Mouse (Mus musculus): ENCODE data around the gene Gsta1. TPM values are rescaled to one million over a fixed set of nuclear protein-coding genes. Genes with fewer than 3 reads are reported as not detected.
"Not testable (repeated sequence)": the region's sequence is repeated elsewhere in the genome, so short reads cannot be mapped to it uniquely, and the experiment has no call there.

Gsta1 gene
- not detected in 2 replicates for polyA plus RNA-seq (2012; ENCODE audit: insufficient read depth, insufficient read length, low replicate concordance, missing spikeins)

- H3K4me3 ChIP-seq (ENCODE audit: insufficient read depth, low read depth, low read length); H3K4me1 ChIP-seq (ENCODE audit: control insufficient read depth, insufficient read depth, low read length); H3K27ac ChIP-seq (ENCODE audit: insufficient read depth, low read depth, low read length): not testable (repeated sequence)
- 83% methylated on average over 2 of the region's 3 CpGs for WGBS
Measured at GRCm38 (mm10) chr9:78230461-78230860, at the start of gene Gsta1. Gsta1 (plus strand) TSS chr9:78230656.

- not testable (repeated sequence) for H3K4me1 ChIP-seq (ENCODE audit: control insufficient read depth, insufficient read depth, low read length); H3K27ac ChIP-seq (ENCODE audit: insufficient read depth, low read depth, low read length); H3K4me3 ChIP-seq (ENCODE audit: insufficient read depth, low read depth, low read length)
- 96% methylated on average over 4 of the region's 7 CpGs for WGBS
Measured at GRCm38 (mm10) chr9:78182474-78182873, 48.0 kb upstream of the Gsta1 start, which contains the start of gene Gsta4. Gsta4 (plus strand) TSS chr9:78182774.

- 78% methylated on average over 9 of the region's 9 CpGs for WGBS
- Histone ChIP-seq H3K27ac (ENCODE audit: insufficient read depth, low read depth, low read length) (no peak overlapping the region), H3K4me3 (ENCODE audit: insufficient read depth, low read depth, low read length) (no peak overlapping the region), H3K4me1 (ENCODE audit: control insufficient read depth, insufficient read depth, low read length) (no peaks in the 10 kb centered on the region)
- TF ChIP-seq CTCF (IDR thresholded peaks at IDR 0.05; ENCODE audit: insufficient read depth, low read depth, low read length) (no peak), POLR2A (IDR thresholded peaks at IDR 0.05; ENCODE audit: insufficient read depth, low read depth, low read length) (no peak)
Measured at GRCm38 (mm10) chr9:78185686-78186085, 44.8 kb upstream of the Gsta1 start.

GRCm38 (mm10) chr9:78188910-78189309 is 41.5 kb upstream of the Gsta1 start:
- Histone ChIP-seq H3K4me3 (ENCODE audit: insufficient read depth, low read depth, low read length) (no peak overlapping the region), H3K27ac (ENCODE audit: insufficient read depth, low read depth, low read length) (no peak overlapping the region), H3K4me1 (ENCODE audit: control insufficient read depth, insufficient read depth, low read length) (peaks cover 3% of the 10 kb centered on the region; the same call in 1 of the 2 replicates)
- no peak for TF ChIP-seq CTCF (IDR thresholded peaks at IDR 0.05; ENCODE audit: insufficient read depth, low read depth, low read length)
- TF ChIP-seq POLR2A (IDR thresholded peaks at IDR 0.05; ENCODE audit: insufficient read depth, low read depth, low read length) = no peak
- WGBS = 85% methylated on average over 8 of the region's 8 CpGs

- Histone ChIP-seq H3K27ac (ENCODE audit: insufficient read depth, low read depth, low read length) (no peak overlapping the region), H3K4me3 (ENCODE audit: insufficient read depth, low read depth, low read length) (no peak overlapping the region), H3K4me1 (ENCODE audit: control insufficient read depth, insufficient read depth, low read length) (peaks cover 7% of the 10 kb centered on the region; the same call in 1 of the 2 replicates)
- 6% methylated on average over 19 of the region's 19 CpGs for WGBS
- TF ChIP-seq POLR2A (IDR thresholded peaks at IDR 0.05; ENCODE audit: insufficient read depth, low read depth, low read length) (no peak), CTCF (IDR thresholded peaks at IDR 0.05; ENCODE audit: insufficient read depth, low read depth, low read length) (no peak)
Measured at GRCm38 (mm10) chr9:78190651-78191634, 39.5 kb upstream of the Gsta1 start.

GRCm38 (mm10) chr9:78191736-78192135 is 38.7 kb upstream of the Gsta1 start:
- peaks cover 7% of the 10 kb centered on the region; the same call in 1 of the 2 replicates for H3K4me1 ChIP-seq (ENCODE audit: control insufficient read depth, insufficient read depth, low read length)
- H3K27ac ChIP-seq (ENCODE audit: insufficient read depth, low read depth, low read length) = no peak overlapping the region
- no peak for TF ChIP-seq POLR2A (IDR thresholded peaks at IDR 0.05; ENCODE audit: insufficient read depth, low read depth, low read length)
- no peak for TF ChIP-seq CTCF (IDR thresholded peaks at IDR 0.05; ENCODE audit: insufficient read depth, low read depth, low read length)
- peak overlapping the region; percentile 36 for H3K4me3 ChIP-seq (ENCODE audit: insufficient read depth, low read depth, low read length)
- WGBS = 3% methylated on average over 18 of the region's 18 CpGs

GRCm38 (mm10) chr9:78193902-78194597 is 36.4 kb upstream of the Gsta1 start:
- no peak for TF ChIP-seq CTCF (IDR thresholded peaks at IDR 0.05; ENCODE audit: insufficient read depth, low read depth, low read length)
- TF ChIP-seq POLR2A (IDR thresholded peaks at IDR 0.05; ENCODE audit: insufficient read depth, low read depth, low read length) = no peak
- no peak overlapping the region for H3K27ac ChIP-seq (ENCODE audit: insufficient read depth, low read depth, low read length)
- H3K4me3 ChIP-seq (ENCODE audit: insufficient read depth, low read depth, low read length) = no peak overlapping the region
- WGBS = 37% methylated on average over 9 of the region's 9 CpGs
- peaks cover 7% of the 10 kb centered on the region; the same call in 1 of the 2 replicates for H3K4me1 ChIP-seq (ENCODE audit: control insufficient read depth, insufficient read depth, low read length)

GRCm38 (mm10) chr9:78195034-78195433 is 35.4 kb upstream of the Gsta1 start:
- 69% methylated on average over 11 of the region's 11 CpGs for WGBS

GRCm38 (mm10) chr9:78197801-78198200 is 32.7 kb upstream of the Gsta1 start:
- peaks cover 4% of the 10 kb centered on the region; the same call in 1 of the 2 replicates for H3K4me1 ChIP-seq (ENCODE audit: control insufficient read depth, insufficient read depth, low read length)
- WGBS = 98% methylated on average over 9 of the region's 9 CpGs
- no peak overlapping the region for H3K4me3 ChIP-seq (ENCODE audit: insufficient read depth, low read depth, low read length)
- TF ChIP-seq CTCF (IDR thresholded peaks at IDR 0.05; ENCODE audit: insufficient read depth, low read depth, low read length) = no peak
- TF ChIP-seq POLR2A (IDR thresholded peaks at IDR 0.05; ENCODE audit: insufficient read depth, low read depth, low read length) = no peak
- no peak overlapping the region for H3K27ac ChIP-seq (ENCODE audit: insufficient read depth, low read depth, low read length)

More at GRCm38 (mm10) chr9:78195034-78195433, 35.4 kb upstream of the Gsta1 start:
- no peak overlapping the region for H3K4me3 ChIP-seq (ENCODE audit: insufficient read depth, low read depth, low read length)
- no peak overlapping the region for H3K27ac ChIP-seq (ENCODE audit: insufficient read depth, low read depth, low read length)
- H3K4me1 ChIP-seq (ENCODE audit: control insufficient read depth, insufficient read depth, low read length) = peaks cover 7% of the 10 kb centered on the region; the same call in 1 of the 2 replicates
- TF ChIP-seq POLR2A (IDR thresholded peaks at IDR 0.05; ENCODE audit: insufficient read depth, low read depth, low read length) = no peak
- TF ChIP-seq CTCF (IDR thresholded peaks at IDR 0.05; ENCODE audit: insufficient read depth, low read depth, low read length) = no peak
